Mouse (Mus musculus) spleen, adult 2 months (tissue): Measurements from ENCODE around the gene Chac1. TPM values are rescaled to one million over a fixed set of nuclear protein-coding genes. Genes with fewer than 3 reads are reported as not detected.

Source experiments
- DNase-seq, 2 experiments: peaks; one replicate each; pipeline versions ENCODE4 v3.0.0 to v3.0.0-alpha.2; 2012 to 2021; ENCODE audit warnings: low spot score in 2 of 2, low read depth in 1 of 2
- H3K27ac ChIP-seq: fragments of 200-500 bp; 2 replicates; pipeline ENCODE4 v1.5.1; 2012; ENCODE audit warnings: low read length, inconsistent platforms; ENCODE audit not compliant: insufficient read depth
- H3K27me3 ChIP-seq: fragments of 200-500 bp; 2 replicates; pipeline ENCODE4 v1.6.1; 2012; ENCODE audit warnings: mild to moderate bottlenecking, moderate library complexity, low read length, inconsistent platforms; ENCODE audit not compliant: control insufficient read depth, insufficient read depth
- H3K36me3 ChIP-seq: fragments of 200-500 bp; 2 replicates; pipeline ENCODE4 v1.6.1; 2012; ENCODE audit warnings: mild to moderate bottlenecking, low read length, inconsistent platforms; ENCODE audit not compliant: control insufficient read depth, insufficient read depth
- H3K4me1 ChIP-seq: fragments of 200-500 bp; 2 replicates; pipeline ENCODE4 v1.6.1; 2011; ENCODE audit warnings: inconsistent platforms; ENCODE audit not compliant: control insufficient read depth, insufficient read depth, insufficient read length
- H3K4me3 ChIP-seq: fragments of 200-500 bp; 2 replicates; pipeline ENCODE4 v1.5.1; 2011; ENCODE audit warnings: mild to moderate bottlenecking, inconsistent platforms; ENCODE audit not compliant: insufficient read depth, insufficient read length; ENCODE audit errors: extremely low read depth
- CTCF ChIP-seq: fragments of 200-500 bp; IDR thresholded peaks from 2 replicates; pipeline ENCODE4 v1.5.1; 2011; ENCODE audit warnings: mild to moderate bottlenecking, inconsistent platforms; ENCODE audit not compliant: insufficient read depth, insufficient read length, insufficient replicate concordance; ENCODE audit errors: extremely low read depth
- POLR2A ChIP-seq: fragments of 200-500 bp; IDR thresholded peaks from 2 replicates; pipeline ENCODE4 v1.6.1; 2011; ENCODE audit warnings: low read depth, low read length, inconsistent platforms
- WGBS: fragments of 180-500 bp; shearing (Covaris S2); methylation state at CpG from one replicate; pipeline ENCODE4 v1.1.7; 2018; 5-methylcytosine and 5-hydroxymethylcytosine counted together
- polyA plus RNA-seq: library from polyadenylated mRNA; depleted of rRNA; stranded (reverse); fragments of >200 nt; gene quantifications from 2 replicates; pipeline ENCODE4 v1.2.3, GENCODE M21; 2012

Chac1 gene
- polyA plus RNA-seq, 1 experiment: 1.9 TPM

DNA sequence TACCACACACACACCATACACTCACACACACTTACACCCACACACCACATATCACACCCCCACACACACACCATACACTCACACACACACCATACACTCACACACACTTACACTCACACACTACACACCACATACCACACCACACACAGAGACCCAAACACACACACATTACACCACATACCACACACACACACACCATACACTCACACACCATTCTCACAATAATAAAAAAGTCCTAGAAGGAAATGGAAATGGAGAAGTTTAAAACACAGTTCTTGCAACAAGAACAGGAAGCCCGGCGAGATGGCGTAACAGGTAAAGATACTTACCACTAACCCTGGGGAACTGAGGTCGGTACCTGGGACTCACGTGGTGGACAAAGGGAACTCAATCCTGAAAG is 5.8 kb downstream of the Chac1 start:
- DNase-seq: no peak
- Histone ChIP-seq H3K27me3 (no peaks in the 10 kb centered on the region), H3K27ac (no peak overlapping the region), H3K36me3 (no peaks in the 10 kb centered on the region), H3K4me1 (no peaks in the 10 kb centered on the region), H3K4me3 (no peak overlapping the region)
- 28% methylated on average over 5 of the region's 5 CpGs for WGBS
- no peak for TF ChIP-seq POLR2A
- no peak for TF ChIP-seq CTCF

DNA sequence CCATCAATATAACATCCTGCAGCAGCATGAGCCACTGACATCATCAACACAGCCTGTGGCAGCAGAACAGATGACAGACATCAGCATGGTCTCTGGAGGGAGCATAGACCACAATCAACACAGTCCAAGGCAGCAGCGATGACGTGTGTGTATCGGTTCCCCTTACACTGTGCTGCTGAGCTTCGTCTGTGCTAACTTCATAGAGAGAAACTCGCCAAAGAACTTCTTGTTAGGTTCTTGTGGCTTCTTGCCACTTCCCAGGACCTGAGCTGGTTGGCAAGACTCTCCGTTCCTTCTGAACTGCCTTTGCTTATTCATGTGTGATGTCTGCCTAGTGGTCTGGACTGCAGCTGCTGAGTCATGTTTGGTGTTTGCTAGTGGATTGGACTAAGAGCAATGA is 7.2 kb downstream of the Chac1 start:
- no peaks in the 10 kb centered on the region for H3K27me3 ChIP-seq
- H3K27ac ChIP-seq: no peak overlapping the region
- H3K4me3 ChIP-seq: no peak overlapping the region
- no peak for DNase-seq
- H3K4me1 ChIP-seq: no peaks in the 10 kb centered on the region
- H3K36me3 ChIP-seq: no peaks in the 10 kb centered on the region
- WGBS: 69% methylated on average over 6 of the region's 6 CpGs
- no peak for TF ChIP-seq POLR2A
- no peak for TF ChIP-seq CTCF

DNA sequence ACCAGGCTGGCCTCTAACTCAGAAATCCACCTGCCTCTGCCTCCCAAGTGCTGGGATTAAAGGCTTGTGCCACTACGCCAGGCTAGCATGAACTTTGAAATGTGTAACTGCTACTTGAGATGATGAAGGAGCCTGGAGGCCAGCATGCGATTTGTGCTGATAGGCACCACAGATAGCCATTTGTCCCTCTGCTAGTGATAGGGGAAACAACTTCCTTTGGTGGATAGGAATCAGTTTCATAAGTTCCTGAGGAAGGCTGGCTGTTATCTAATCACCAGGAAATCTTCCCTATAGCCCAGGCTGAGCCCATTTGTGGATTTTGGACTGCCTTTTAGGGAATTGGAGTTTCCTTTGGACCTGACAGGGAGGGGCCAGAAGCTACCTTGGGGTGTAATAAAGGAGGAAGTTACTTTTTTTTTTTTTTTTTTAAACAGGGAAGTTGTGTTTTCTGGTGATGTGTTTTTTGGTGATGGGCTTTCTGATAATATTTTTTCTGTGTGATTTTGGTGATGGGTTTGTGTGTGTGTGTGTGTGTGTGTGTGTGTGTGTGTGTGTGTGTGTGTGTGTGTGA is 8.8 kb downstream of the Chac1 start:
- H3K27me3 ChIP-seq: no peaks in the 10 kb centered on the region
- TF ChIP-seq POLR2A (no peak), CTCF (no peak)
- H3K4me1 ChIP-seq: no peaks in the 10 kb centered on the region
- H3K27ac ChIP-seq: no peak overlapping the region
- no peak overlapping the region for H3K4me3 ChIP-seq
- no peak for DNase-seq
- H3K36me3 ChIP-seq: no peaks in the 10 kb centered on the region
- WGBS: 58% methylated on average over 2 of the region's 2 CpGs

- H3K27ac ChIP-seq: no peak overlapping the region
- H3K4me3 ChIP-seq: no peak overlapping the region
- 99% methylated on average over 3 of the region's 3 CpGs for WGBS
- TF ChIP-seq CTCF (no peak), POLR2A (no peak)
- no peak for DNase-seq
- H3K4me1 ChIP-seq: no peaks in the 10 kb centered on the region
- H3K36me3 ChIP-seq: no peaks in the 10 kb centered on the region
- no peaks in the 10 kb centered on the region for H3K27me3 ChIP-seq
Observed at GRCm38 (mm10) chr2:119364969-119365368, 13.9 kb downstream of the Chac1 start.

DNA sequence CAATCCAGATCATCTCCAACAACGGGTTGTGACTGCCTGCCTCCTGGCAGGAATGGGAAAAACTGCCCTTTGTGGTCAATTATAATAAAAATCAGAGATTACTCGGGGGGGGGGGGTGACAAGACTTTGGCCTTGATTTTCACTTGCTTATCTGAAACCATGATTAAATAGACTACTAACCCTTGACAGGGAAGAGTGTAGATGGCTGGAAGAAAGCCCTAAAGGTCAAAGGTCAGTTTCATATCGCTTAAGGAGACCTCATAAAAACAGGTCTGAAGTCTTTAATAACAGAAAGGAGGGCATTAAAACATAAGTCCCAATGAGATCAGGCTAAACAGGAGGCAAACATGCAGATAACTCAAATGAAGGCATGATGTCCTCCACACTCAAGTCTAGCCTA is 16.3 kb downstream of the Chac1 start:
- WGBS: 84% methylated on average over 3 of the region's 3 CpGs
- H3K4me1 ChIP-seq: no peaks in the 10 kb centered on the region
- H3K27me3 ChIP-seq: no peaks in the 10 kb centered on the region
- H3K4me3 ChIP-seq: no peak overlapping the region
- H3K36me3 ChIP-seq: peaks cover 3% of the 10 kb centered on the region
- TF ChIP-seq CTCF (no peak), POLR2A (no peak)
- DNase-seq: no peak
- no peak overlapping the region for H3K27ac ChIP-seq

DNA sequence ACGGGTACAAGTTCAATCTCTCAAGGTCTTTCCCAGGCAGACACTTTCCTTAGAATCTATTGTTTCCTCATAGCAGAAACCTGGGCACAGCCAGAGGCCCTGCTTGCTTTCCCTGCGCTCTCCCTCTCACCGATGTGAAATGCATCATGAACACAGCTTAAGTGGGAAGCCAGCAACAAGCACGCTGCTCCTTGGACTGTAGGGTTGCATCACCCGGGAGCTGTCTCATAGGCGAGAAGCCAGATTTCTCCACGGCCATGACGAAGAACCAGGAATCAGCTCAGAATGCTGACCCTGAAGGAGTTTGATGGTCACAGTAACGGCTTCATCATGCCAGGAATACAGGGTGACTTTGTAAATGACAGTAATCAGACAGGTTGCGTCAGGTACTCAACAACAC is 19.1 kb downstream of the Chac1 start:
- WGBS: 89% methylated on average over 10 of the region's 10 CpGs
- no peak for DNase-seq
- TF ChIP-seq POLR2A (no peak), CTCF (no peak)

DNA sequence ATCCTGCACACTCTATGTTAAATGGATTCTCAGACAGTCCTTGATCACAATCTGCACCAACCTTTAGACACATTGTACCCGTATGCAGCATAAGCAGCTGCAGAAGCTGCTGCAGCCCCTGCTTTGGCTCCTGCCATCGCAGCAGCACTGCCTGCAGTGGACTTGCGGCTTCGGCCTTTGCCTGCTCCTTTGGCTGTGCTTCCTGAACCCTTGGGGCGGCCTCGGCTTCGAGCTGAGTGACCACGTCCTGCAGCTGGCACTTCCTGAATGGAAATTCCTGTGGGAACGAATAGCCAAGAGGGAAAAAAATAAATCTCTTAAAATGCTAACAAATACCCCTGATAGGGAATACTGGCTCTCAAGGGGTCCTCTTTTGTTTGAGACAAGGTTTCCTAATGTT is 26.3 kb downstream of the Chac1 start:
- Histone ChIP-seq H3K36me3 (peaks cover 39% of the 10 kb centered on the region), H3K27ac (no peak overlapping the region), H3K4me3 (no peak overlapping the region), H3K4me1 (no peaks in the 10 kb centered on the region), H3K27me3 (no peaks in the 10 kb centered on the region)
- TF ChIP-seq CTCF (no peak), POLR2A (no peak)
- no peak for DNase-seq
- 84% methylated on average over 9 of the region's 9 CpGs for WGBS

More for the DNA sequence above, 19.1 kb downstream of the Chac1 start:
- Histone ChIP-seq H3K27me3 (no peaks in the 10 kb centered on the region), H3K36me3 (peaks cover 12% of the 10 kb centered on the region), H3K27ac (no peak overlapping the region), H3K4me3 (no peak overlapping the region), H3K4me1 (no peaks in the 10 kb centered on the region)
